Mouse (Mus musculus): ENCODE results near the gene Eif3g. TPM values are rescaled to one million over a fixed set of nuclear protein-coding genes. Genes with fewer than 3 reads are reported as not detected.

Eif3g gene
- total and polyA plus RNA-seq, 3 experiments = 211 to 392 (median 293) TPM

Other genes with a start within 250 kb of the Eif3g start
- 43.0 and 55.8 TPM in 2 replicates for gene Pin1, start 246.5 kb downstream of the Eif3g start, total RNA-seq (2012; rRNA removed)
- 48.6 and 51.4 TPM in 2 replicates for gene Pin1, start 246.5 kb downstream of the Eif3g start, total RNA-seq (2014; rRNA removed)
- gene Pin1, start 246.5 kb downstream of the Eif3g start, polyA plus RNA-seq (2012; ENCODE audit: insufficient read length, low read depth) = 37.0 and 38.3 TPM in 2 replicates
- 0.08 TPM in 1 of 2 replicates, not detected in the other for gene Olfm2, start 152.3 kb downstream of the Eif3g start, total RNA-seq (2012; rRNA removed)
- not detected in 2 replicates for gene Olfm2, start 152.3 kb downstream of the Eif3g start, total RNA-seq (2014; rRNA removed)
- 0.14 and 0.47 TPM in 2 replicates for gene Olfm2, start 152.3 kb downstream of the Eif3g start, polyA plus RNA-seq (2012; ENCODE audit: insufficient read length, low read depth)
- gene Col5a3, start 83.6 kb downstream of the Eif3g start, total RNA-seq (2012; rRNA removed) = 0.08 and 0.25 TPM in 2 replicates
- not detected in 2 replicates for gene Col5a3, start 83.6 kb downstream of the Eif3g start, total RNA-seq (2014; rRNA removed)
- gene Col5a3, start 83.6 kb downstream of the Eif3g start, polyA plus RNA-seq (2012; ENCODE audit: insufficient read length, low read depth) = 0.04 TPM in 1 of 2 replicates, not detected in the other
- gene Rdh8, start 80.1 kb downstream of the Eif3g start, total RNA-seq (2012; rRNA removed) = not detected in 2 replicates
- not detected in 2 replicates for gene Rdh8, start 80.1 kb downstream of the Eif3g start, total RNA-seq (2014; rRNA removed)
- not detected in 2 replicates for gene Rdh8, start 80.1 kb downstream of the Eif3g start, polyA plus RNA-seq (2012; ENCODE audit: insufficient read length, low read depth)
- gene A230050P20Rik, start 30.0 kb downstream of the Eif3g start, total RNA-seq (2012; rRNA removed) = 18.8 and 25.2 TPM in 2 replicates
- 3.3 and 3.7 TPM in 2 replicates for gene A230050P20Rik, start 30.0 kb downstream of the Eif3g start, total RNA-seq (2014; rRNA removed)
- 11.0 and 11.2 TPM in 2 replicates for gene A230050P20Rik, start 30.0 kb downstream of the Eif3g start, polyA plus RNA-seq (2012; ENCODE audit: insufficient read length, low read depth)
- 3.4 and 11.8 TPM in 2 replicates for gene Angptl6, start 18.9 kb downstream of the Eif3g start, total RNA-seq (2012; rRNA removed)
- gene Angptl6, start 18.9 kb downstream of the Eif3g start, total RNA-seq (2014; rRNA removed) = 1.4 and 2.0 TPM in 2 replicates
- gene Angptl6, start 18.9 kb downstream of the Eif3g start, polyA plus RNA-seq (2012; ENCODE audit: insufficient read length, low read depth) = 0.57 and 1.1 TPM in 2 replicates
- 346 and 359 TPM in 2 replicates for gene Ppan, start 10.4 kb downstream of the Eif3g start, total RNA-seq (2012; rRNA removed)
- 242 and 272 TPM in 2 replicates for gene Ppan, start 10.4 kb downstream of the Eif3g start, total RNA-seq (2014; rRNA removed)
- 359 and 389 TPM in 2 replicates for gene Ppan, start 10.4 kb downstream of the Eif3g start, polyA plus RNA-seq (2012; ENCODE audit: insufficient read length, low read depth)
- gene Dnmt1, start 61.3 kb upstream of the Eif3g start, total RNA-seq (2012; rRNA removed) = 121 and 130 TPM in 2 replicates
- 84.8 and 89.9 TPM in 2 replicates for gene Dnmt1, start 61.3 kb upstream of the Eif3g start, total RNA-seq (2014; rRNA removed)
- 145 and 190 TPM in 2 replicates for gene Dnmt1, start 61.3 kb upstream of the Eif3g start, polyA plus RNA-seq (2012; ENCODE audit: insufficient read length, low read depth)
- gene S1pr2, start 78.2 kb upstream of the Eif3g start, total RNA-seq (2012; rRNA removed) = 1.6 and 2.0 TPM in 2 replicates
- gene S1pr2, start 78.2 kb upstream of the Eif3g start, total RNA-seq (2014; rRNA removed) = 0.84 and 1.3 TPM in 2 replicates
- 1.4 and 3.2 TPM in 2 replicates for gene S1pr2, start 78.2 kb upstream of the Eif3g start, polyA plus RNA-seq (2012; ENCODE audit: insufficient read length, low read depth)
- gene Mrpl4, start 104.1 kb upstream of the Eif3g start, total RNA-seq (2012; rRNA removed) = 98.7 and 103 TPM in 2 replicates
- 42.1 and 43.9 TPM in 2 replicates for gene Mrpl4, start 104.1 kb upstream of the Eif3g start, total RNA-seq (2014; rRNA removed)
- 83.6 and 94.8 TPM in 2 replicates for gene Mrpl4, start 104.1 kb upstream of the Eif3g start, polyA plus RNA-seq (2012; ENCODE audit: insufficient read length, low read depth)
- 128 and 202 TPM in 2 replicates for gene Icam1, start 117.4 kb upstream of the Eif3g start, total RNA-seq (2012; rRNA removed)
- gene Icam1, start 117.4 kb upstream of the Eif3g start, total RNA-seq (2014; rRNA removed) = 101 and 102 TPM in 2 replicates
- gene Icam1, start 117.4 kb upstream of the Eif3g start, polyA plus RNA-seq (2012; ENCODE audit: insufficient read length, low read depth) = 64.2 and 70.6 TPM in 2 replicates
- 2.9 and 3.1 TPM in 2 replicates for gene Icam4, start 130.8 kb upstream of the Eif3g start, total RNA-seq (2012; rRNA removed)
- 1.1 and 1.2 TPM in 2 replicates for gene Icam4, start 130.8 kb upstream of the Eif3g start, total RNA-seq (2014; rRNA removed)
- gene Icam4, start 130.8 kb upstream of the Eif3g start, polyA plus RNA-seq (2012; ENCODE audit: insufficient read length, low read depth) = 0.72 and 0.96 TPM in 2 replicates
- gene Icam5, start 133.4 kb upstream of the Eif3g start, total RNA-seq (2012; rRNA removed) = 4.9 TPM in 2 replicates
- gene Icam5, start 133.4 kb upstream of the Eif3g start, total RNA-seq (2014; rRNA removed) = 0.89 and 1.0 TPM in 2 replicates
- 1.6 and 1.7 TPM in 2 replicates for gene Icam5, start 133.4 kb upstream of the Eif3g start, polyA plus RNA-seq (2012; ENCODE audit: insufficient read length, low read depth)
- 1.1 TPM in 1 of 2 replicates, not detected in the other for gene Zglp1, start 168.5 kb upstream of the Eif3g start, total RNA-seq (2012; rRNA removed)
- 1.3 TPM in 1 of 2 replicates, not detected in the other for gene Zglp1, start 168.5 kb upstream of the Eif3g start, total RNA-seq (2014; rRNA removed)
- gene Zglp1, start 168.5 kb upstream of the Eif3g start, polyA plus RNA-seq (2012; ENCODE audit: insufficient read length, low read depth) = 0.87 and 0.98 TPM in 2 replicates
- gene Gm49373, start 174.5 kb upstream of the Eif3g start, total RNA-seq (2012; rRNA removed) = 0.85 and 1.8 TPM in 2 replicates
- gene Gm49373, start 174.5 kb upstream of the Eif3g start, total RNA-seq (2014; rRNA removed) = 0.54 and 0.60 TPM in 2 replicates
- gene Gm49373, start 174.5 kb upstream of the Eif3g start, polyA plus RNA-seq (2012; ENCODE audit: insufficient read length, low read depth) = 1.5 and 2.9 TPM in 2 replicates
- 79.7 and 90.4 TPM in 2 replicates for gene Fdx1l, start 175.0 kb upstream of the Eif3g start, total RNA-seq (2012; rRNA removed)
- 67.2 and 70.8 TPM in 2 replicates for gene Fdx1l, start 175.0 kb upstream of the Eif3g start, total RNA-seq (2014; rRNA removed)
- gene Fdx1l, start 175.0 kb upstream of the Eif3g start, polyA plus RNA-seq (2012; ENCODE audit: insufficient read length, low read depth) = 105 and 112 TPM in 2 replicates
- gene Gm38431, start 193.4 kb upstream of the Eif3g start, total RNA-seq (2012; rRNA removed) = 20.6 and 30.5 TPM in 2 replicates
- gene Gm38431, start 193.4 kb upstream of the Eif3g start, total RNA-seq (2014; rRNA removed) = 0.26 and 1.1 TPM in 2 replicates
- 7.1 and 9.8 TPM in 2 replicates for gene Gm38431, start 193.4 kb upstream of the Eif3g start, polyA plus RNA-seq (2012; ENCODE audit: insufficient read length, low read depth)
- gene Raver1, start 193.4 kb upstream of the Eif3g start, total RNA-seq (2012; rRNA removed) = 30.8 and 31.3 TPM in 2 replicates
- gene Raver1, start 193.4 kb upstream of the Eif3g start, total RNA-seq (2014; rRNA removed) = 16.0 and 18.9 TPM in 2 replicates
- 77.9 and 101 TPM in 2 replicates for gene Raver1, start 193.4 kb upstream of the Eif3g start, polyA plus RNA-seq (2012; ENCODE audit: insufficient read length, low read depth)
- 64.3 and 80.0 TPM in 2 replicates for gene Tyk2, start 232.6 kb upstream of the Eif3g start, total RNA-seq (2012; rRNA removed)
- 39.0 and 40.6 TPM in 2 replicates for gene Tyk2, start 232.6 kb upstream of the Eif3g start, total RNA-seq (2014; rRNA removed)
- gene Tyk2, start 232.6 kb upstream of the Eif3g start, polyA plus RNA-seq (2012; ENCODE audit: insufficient read length, low read depth) = 45.1 and 49.6 TPM in 2 replicates